Mouse (Mus musculus) 416B (cell line): ENCODE measurements around the gene Nprl3.
"Not testable (repeated sequence)": the region's sequence is repeated elsewhere in the genome, so short reads cannot be mapped to it uniquely, and the experiment has no call there.

Experiments
- DNase-seq: peaks from one replicate; pipeline ENCODE4 v3.0.0; 2011; ENCODE audit warnings: low read depth

Nprl3 gene

GRCm38 (mm10) chr11:32284582-32284981, 17.1 kb upstream of the Nprl3 start:
- not testable (repeated sequence) for DNase-seq

GRCm38 (mm10) chr11:32283091-32283777, 15.7 kb upstream of the Nprl3 start, which contains the start of gene Hba-a1:
TSS of gene Hba-a1 (plus strand) at chr11:32283511.
- not testable (repeated sequence) for DNase-seq

DNA sequence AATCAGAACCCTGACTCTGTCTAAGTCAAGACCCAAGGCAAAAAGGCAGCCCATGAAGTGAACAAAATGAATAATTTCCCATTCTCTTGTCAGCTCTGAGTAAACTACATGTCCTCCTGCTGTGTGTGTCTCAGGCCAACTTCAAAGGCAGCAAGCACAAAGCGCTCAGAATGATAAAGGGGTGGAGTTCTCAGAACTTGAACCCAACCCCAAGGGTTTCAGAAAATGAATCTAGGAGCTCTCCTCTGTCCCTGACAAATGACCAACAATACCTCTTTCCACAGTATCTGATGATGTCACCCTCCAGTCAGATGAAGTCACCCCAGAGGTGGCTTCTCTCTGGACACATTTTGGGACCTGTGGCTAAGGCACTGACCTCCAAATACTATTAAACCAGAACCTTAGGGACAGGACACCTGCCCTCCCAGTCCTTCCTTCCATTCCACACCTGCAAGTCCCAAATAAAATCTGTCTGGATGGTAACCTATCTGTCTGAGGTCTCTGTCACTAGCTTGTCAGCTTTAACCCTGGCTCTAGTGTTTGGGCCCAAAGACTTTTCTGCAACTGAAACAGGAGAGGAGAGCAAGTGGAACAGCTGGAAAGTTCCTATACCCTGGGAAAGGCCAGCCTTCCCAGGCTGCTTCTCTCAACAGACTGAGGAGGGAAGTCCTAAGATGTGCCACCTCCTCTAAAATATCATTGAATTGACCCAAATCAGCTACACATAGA, 14.1 kb upstream of the Nprl3 start:
- no peak for DNase-seq

- DNase-seq, result no peak
Measured at GRCm38 (mm10) chr11:32280646-32281045, 13.1 kb upstream of the Nprl3 start.

- no peak for DNase-seq
Measured at GRCm38 (mm10) chr11:32278458-32278957, 11.0 kb upstream of the Nprl3 start.

- no peak for DNase-seq
Measured at GRCm38 (mm10) chr11:32277736-32278457, 10.4 kb upstream of the Nprl3 start.

DNA sequence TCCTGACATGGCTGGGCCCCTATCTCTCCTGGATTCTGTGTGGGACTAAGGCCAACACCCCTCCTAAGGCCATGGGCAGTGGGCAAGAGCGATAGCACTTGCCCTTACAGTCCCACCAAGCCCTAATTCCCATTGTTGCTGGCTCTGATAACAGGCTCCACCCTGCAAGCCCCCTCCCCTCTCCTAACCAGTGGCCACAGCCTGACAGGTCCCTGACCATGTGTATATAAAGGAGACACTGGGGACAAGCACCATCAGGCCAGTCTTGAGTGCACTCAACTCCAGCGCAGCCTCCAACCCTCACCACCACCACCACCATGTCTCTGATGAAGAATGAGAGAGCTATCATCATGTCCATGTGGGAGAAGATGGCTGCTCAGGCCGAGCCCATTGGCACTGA, 8.8 kb upstream of the Nprl3 start, which contains the start of gene Hba-x:
TSS of gene Hba-x (plus strand) at position 54 of the 400 bp plus-strand sequence.
- no peak for DNase-seq

DNA sequence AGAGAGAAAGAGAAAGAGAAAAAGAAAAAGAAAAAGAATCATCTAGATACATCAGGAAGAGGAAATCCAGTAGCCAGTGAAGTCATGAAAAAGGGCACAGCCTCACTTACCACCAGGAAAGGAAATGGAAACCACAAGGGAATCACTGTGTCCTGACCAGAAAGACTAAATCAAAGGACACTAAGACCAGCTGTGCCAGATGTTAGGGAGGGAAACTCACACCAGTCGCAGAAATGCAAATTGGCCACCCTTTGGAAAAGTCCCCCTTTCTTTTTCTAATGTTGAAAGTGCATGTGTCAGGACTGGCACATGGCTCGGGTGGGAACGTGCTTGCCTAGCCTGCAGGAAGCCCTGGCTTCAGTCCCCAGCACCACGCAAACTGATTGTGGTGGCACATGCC, 3.7 kb upstream of the Nprl3 start:
- peak; percentile 76 for DNase-seq

GRCm38 (mm10) chr11:32268952-32269351, 1.4 kb upstream of the Nprl3 start:
- DNase-seq, result no peak

GRCm38 (mm10) chr11:32267964-32268363, 457 bp upstream of the Nprl3 start:
- DNase-seq, result no peak

- no peak for DNase-seq
Measured at GRCm38 (mm10) chr11:32266776-32267175, 731 bp downstream of the Nprl3 start.

- no peak for DNase-seq
Measured at GRCm38 (mm10) chr11:32266194-32266593, 1.3 kb downstream of the Nprl3 start.

GRCm38 (mm10) chr11:32265117-32265738, 2.3 kb downstream of the Nprl3 start:
- peak; percentile 95 for DNase-seq

DNA sequence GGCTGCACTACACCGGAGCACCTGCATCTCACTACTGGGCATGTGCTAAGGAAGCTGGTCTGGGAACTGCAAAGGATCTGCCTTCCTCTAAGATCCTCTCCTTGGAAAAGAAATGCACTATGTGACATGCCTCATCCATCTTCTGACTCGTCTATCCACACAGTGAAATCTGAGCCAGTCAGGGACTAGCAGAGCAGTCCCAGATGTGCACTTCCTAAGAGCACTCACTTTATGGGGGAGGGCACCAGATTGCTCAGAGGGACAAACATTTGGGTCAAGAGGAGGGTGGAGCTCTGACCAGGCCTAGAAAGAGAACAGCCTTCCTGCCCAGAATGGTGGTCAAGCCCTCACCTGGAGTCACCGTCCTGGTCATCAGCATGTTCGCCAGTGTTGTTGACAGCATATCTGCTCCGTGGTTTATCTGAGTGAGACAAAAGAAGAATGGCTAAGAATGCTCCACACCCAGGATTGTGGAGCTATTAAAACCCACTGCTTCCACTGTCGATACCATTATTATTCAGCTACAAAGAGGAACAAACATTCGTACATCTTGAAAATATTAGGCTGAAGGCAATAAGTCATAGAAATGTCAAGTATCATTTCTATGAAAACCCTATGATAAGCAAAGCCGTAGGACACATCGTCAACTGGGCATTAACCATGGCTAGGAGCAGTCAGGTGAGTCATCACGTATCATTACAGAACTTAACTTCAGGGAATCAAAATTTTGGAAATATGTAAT, 4.7 kb downstream of the Nprl3 start:
- peak; percentile 28 for DNase-seq

- no peak for DNase-seq
Measured at GRCm38 (mm10) chr11:32256566-32256965, 10.9 kb downstream of the Nprl3 start.

DNA sequence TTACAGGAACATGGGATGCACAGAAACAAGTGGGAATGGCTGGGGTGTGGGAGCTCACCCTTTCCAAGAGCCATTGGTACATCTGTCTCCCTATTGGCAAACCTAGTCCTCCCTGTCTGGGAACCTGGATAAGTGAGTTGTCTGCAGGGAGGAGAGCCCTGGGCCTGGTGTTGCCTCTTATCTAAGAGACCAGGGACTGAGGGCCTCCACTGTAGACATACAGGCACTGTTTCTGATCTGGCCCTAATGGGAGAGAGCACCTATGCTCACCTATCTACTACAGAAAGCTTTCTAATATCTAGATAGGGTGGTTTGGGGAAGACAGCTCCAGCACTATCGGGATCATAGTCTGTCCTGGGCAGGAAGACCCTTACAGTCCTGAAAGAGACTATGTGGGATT, 11.4 kb downstream of the Nprl3 start:
- no peak for DNase-seq

DNA sequence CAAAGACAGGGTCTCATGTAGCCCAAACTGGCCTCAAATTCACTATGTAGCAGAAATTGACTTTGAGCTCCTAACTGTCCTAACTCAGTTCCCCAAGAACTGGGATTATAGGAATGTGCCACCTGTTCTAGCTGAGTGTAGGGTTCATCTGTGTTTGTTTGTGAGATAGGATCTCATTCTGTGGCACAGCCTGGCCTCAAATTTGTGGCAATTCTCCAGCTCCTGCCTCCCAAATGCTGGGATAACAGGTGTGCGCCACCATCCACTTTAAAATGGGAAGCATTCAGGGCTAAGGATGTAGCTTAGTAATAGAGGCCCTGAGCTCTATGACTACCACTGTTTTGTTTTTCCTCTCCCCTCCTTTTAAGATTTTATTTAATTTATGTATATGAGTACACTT, 14.4 kb downstream of the Nprl3 start:
- no peak for DNase-seq

DNA sequence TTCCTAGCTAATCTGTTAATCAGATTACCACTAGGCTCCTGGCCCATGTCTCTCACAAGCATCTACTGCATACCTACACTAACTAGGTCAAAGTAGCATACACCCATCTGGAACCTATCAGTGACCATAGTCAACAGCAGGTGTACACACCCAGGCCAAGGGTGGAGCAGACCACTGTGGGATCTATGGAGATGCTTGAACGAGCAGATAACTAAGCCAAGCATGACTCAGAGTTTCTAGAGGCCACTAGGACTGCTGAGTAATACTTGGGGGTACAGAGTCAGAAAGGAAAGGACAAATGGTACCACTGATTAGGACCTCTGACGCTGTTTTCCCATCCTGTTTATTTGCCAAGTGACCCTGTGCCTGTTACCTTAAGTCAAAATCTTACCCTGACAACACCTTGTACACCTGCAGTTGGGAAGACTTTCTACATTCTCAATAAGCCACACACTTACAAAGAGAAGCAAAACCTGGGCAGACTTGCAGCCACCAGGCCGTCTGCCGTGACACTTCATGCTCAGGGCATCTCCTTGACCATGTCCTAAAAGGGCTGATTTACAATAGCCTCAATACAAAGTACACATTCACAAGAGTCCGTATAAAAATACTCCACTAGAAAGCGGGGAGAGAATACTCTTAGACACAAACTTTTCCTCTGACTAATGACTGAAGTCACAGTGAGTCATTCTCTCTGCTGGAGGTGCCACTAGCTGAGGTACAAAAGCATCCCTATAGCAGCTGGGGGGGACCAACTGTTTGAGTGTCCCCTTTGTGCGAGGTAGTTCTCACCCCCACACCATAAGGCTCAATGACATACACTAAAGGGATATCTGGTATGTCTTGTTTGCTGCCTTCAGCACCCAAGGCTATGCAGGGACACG, 16.4 kb downstream of the Nprl3 start:
- DNase-seq, result peak; percentile 81

DNA sequence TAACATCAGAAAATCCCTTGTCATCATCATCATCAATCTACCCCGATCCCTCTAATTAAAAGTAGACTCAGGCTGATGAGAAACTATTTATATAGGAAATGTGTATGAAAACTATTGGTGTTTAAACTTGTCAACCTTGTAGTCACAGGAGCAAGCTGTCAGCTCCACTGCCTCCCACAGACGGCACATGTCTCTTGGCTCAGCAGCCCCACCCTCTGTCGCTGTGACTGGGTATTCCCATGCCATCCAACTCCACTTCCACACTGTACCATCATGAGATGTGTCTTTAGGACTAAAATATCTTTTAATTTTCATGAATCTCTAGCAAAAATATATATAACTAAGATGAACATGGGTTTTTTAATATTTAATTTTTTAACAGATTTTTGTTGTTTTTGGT, 19.2 kb downstream of the Nprl3 start:
- DNase-seq, result no peak

DNA sequence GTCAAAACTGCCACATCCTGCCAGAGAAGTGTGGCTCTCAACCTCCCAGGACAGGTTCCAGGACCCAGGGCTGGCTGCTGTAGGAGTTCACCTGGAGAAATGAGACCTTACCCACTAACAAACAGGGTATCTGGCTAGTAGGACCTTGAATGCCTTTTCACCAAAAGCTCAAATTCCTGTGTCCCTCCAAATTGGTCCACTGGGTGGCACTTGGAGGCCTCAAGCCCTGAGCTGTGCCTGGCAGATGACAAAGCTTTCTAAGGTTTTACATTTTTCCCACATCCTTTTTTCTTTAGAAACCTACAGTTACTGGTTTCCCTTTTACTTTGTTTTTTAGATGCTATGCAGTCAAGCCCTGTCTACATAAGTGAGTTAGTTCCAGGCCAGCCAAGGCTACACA, 20.4 kb downstream of the Nprl3 start:
- peak; percentile 60 for DNase-seq
